Mouse (Mus musculus) layer of hippocampus, postnatal 14 days (tissue): ENCODE measurements around the gene Tead4. TPM values are rescaled to one million over a fixed set of nuclear protein-coding genes. Genes with fewer than 3 reads are reported as not detected.
"Not testable (repeated sequence)": the region's sequence is repeated elsewhere in the genome, so short reads cannot be mapped to it uniquely, and the experiment has no call there.

Experiments
- DNase-seq, 2 experiments: peaks; one replicate each; pipeline ENCODE4 v3.0.0; 2021 to 2022; ENCODE audit warnings: low spot score in 2 of 2, mixed read lengths in 1 of 2
- long read RNA-seq, 2 experiments: library from polyadenylated mRNA; stranded (forward); transcript quantifications; one replicate each; pipeline ENCODE4 v2.0.0; 2021
- total RNA-seq, 2 experiments: library from RNA; stranded (reverse); gene quantifications; 2 replicates each; pipeline ENCODE4 v1.2.3; 2021

Tead4 gene
- total RNA-seq, result under 1 TPM; 0.62 to 0.98 TPM
- long read RNA-seq, experiment 1, result 0 reads
- long read RNA-seq, experiment 2, result 0 reads

DNA sequence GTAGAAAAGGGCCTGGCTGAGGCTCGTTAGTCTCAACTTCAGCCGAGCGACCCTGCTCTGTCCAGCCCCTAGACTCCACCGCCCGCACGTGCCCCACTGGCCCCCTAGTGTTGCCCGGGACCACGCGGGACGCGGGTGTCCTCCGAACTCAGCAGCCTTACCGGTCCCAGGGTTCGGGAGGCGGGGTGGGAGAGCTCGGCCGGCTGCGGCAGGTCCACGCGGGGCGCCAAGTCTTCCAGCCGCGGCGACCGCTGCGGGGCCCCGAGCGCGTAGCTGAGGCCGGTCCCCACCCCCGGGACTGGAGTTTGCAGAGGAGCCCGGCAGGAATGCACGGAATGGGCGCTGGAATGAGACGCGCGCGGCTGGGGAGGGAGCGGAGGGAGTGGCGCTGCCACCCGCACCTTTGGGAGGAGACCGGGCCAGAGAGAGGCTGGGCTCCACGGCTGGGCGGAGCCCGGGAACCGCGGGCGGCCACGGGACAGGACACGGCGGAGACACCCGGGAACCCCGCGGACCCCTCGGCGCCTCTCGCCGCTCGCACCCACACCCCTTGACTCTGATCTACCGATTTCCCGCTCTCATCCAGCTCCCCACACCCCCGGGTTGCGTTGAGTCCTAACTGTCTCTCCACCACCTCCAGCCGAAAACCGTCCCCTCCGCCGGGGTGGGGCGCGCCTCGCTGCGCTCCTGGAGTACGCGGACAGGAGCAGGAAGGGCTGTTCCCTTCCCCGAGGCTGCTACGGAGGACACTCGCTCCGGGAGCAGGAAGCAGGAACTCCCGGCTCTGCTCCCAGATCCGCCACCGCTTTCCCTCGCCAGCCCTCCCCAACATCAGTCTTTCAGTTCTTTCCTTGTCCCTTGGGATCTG lies at the start of gene Tead4:
Gene Tead4, minus strand, starts transcription at position 690 of the 868 bp plus-strand sequence.
- DNase-seq, result no peak

DNA sequence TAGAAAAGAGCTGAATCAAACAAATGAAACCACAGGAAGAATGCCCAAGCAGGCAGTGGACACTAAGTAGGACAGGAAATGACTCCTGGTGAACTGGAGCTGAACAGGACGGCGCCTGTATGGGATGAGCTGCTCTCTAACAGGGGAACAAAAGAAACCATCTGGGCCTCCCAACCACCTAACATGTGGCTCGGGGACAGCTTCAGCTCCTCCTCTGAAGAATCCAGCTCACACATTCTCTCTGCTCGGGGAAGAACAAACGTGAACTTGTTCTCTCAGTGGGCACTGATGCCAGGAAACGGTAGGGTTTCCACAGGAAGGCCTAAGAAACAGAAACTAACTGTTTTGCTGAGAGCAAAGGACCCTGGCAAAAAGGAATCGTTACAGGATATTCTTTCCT lies 49.1 kb upstream of the Tead4 start:
- peak; percentile 42 to 67 for DNase-seq

DNA sequence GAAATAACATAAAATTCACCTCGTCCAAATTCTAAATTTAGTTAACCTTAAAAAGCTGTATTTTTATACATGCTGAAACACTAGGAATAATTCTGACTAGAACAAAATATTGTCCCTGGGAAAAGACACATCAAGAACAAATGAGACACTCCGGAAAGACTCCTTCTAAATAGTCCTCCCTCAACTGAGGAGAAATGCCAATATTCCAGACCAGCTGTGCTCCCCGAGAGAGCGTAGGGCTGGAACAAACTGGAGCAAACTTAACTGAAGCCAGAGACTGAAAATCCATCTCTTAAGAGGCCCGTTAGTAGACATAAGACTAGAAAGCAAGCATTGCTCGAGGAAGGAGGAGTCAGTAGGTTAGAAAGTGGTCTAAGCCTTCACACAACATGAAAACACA lies 46.2 kb upstream of the Tead4 start:
- peak in 1 of 2 experiments; percentile 41 for DNase-seq

GRCm38 (mm10) chr6:128345623-128346022 lies 45.0 kb upstream of the Tead4 start:
- DNase-seq, result no peak

DNA sequence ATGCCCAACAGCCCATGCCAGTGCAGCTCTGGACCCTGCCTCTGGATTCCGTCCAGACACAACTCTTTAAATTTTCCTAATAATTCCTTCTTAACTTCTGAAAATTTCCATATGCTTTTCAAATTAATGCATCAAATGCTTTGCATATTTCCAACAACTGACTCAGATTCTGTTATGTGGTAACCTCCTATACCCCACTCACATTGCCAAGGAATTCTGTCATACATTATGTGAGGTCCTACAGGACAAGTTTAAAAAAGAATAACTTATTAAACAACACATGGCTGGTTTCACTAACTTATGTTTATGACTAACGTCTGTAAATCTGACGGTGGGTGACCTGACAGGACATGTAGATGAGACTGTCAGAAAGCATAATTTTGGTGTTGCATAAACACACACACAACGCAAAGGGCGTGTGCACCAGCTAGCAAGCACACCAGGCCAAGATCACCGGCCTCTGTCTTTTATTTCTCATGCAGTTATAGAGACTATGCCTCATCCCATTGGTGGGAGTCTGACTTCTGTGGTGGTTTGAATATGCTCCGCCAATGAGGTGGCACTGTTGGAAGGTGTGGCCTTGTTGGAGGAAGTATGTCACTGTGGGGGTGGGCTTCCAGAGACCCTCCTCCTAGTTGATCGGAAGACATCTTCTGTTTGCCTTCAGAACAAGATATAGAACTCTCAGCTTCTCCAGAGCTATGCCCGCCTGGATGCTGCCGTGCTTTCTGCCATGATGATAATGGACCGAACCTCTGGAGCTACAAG lies 41.5 kb upstream of the Tead4 start:
- no peak for DNase-seq

DNA sequence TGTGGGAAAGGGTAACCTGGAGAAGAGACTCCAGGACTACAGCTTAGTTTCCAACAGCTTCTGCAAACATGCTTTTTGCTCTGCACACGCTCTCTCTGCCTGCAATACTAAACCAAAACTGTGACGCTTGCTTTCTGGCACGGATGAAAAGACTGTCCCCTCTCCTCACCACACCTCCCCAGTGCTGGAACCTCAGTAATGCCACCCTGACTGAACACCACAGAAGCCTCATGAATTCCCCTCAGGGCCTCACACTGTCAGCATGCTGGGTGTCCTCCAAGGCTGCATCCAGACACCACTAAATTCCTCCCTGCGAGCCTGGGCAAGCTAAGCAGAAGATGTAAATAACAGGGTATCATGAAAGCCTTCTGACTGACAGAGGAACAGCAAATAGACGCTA lies 38.3 kb upstream of the Tead4 start:
- DNase-seq, result no peak

GRCm38 (mm10) chr6:128337467-128337866 lies 36.8 kb upstream of the Tead4 start:
- DNase-seq, result no peak

DNA sequence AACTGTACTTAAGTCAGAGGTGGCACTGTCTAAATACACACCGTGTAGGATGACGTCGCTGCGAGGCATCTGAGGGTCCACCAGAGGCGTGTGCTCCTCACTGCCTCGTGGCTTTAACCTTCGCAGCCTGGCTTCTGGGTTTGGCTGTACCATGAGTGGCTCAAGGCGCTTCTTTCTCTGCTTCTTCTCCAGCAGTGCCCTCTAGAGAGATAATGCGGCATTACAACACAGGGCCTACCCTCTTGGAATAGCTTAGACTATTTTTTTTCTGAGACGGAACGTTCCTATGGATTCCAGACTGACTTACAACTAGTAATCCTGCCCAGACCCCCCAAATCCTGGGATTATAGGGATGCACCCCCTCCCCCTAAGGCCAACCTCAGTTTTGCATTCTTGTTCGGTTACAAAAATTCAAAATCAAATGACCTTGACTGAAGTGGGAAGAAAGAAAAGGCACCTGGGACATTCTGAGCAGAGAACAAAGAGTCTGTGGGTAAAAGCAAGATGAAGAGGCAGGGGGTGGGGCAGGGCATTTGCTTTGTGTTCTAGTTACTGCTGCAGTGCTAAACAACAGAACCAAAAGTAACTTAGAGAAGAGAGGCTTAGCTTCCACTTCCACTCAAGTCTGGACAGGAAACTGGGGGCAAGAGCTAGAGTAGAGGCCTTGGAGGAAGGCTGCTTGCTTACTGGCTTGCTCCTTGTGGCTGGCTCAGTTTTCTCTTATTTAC lies 33.9 kb upstream of the Tead4 start:
- DNase-seq, result peak; percentile 55 to 74

GRCm38 (mm10) chr6:128318317-128318716 lies 17.7 kb upstream of the Tead4 start:
- DNase-seq, result peak in 1 of 2 experiments; percentile 65

DNA sequence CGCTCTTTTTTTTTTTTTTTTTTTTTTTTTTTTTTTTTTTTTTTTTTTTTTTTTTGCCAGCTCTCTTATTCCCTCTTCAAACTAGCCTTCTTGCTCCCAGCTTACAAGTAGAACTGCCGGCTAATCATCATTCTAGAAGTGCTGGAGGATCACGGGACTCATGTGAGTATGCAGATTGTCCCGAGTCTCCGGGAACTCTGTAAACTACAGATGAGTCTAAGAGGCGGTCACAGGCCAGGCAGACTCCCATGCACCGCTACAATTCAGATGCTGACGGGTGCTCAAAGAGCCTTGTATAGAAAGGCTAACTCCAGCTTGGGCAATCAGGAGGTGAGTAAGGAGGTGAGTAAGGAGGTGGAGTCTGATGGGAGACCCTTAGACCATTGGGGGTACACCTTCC lies 15.0 kb upstream of the Tead4 start:
- no peak for DNase-seq

- DNase-seq, result no peak
Measured at GRCm38 (mm10) chr6:128314796-128315195, 14.2 kb upstream of the Tead4 start.

DNA sequence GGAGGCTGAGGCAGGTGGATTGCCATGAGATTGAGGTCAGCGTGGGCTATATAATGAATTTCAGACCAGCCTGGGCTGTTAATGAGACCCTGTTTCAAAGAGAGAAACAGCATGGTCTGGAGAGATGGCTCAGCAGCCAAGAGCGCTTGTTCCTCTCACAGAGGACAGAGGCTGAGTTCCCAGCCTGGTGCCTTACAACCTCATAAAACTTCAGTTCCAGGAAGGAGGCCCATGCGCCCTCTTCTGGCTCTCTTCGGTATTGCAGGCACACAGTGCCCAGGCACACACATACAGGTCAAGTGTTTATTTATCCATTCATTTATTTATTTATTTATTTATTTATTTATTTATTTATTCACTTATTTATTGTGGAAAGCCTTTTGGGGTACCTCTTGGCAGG lies 7.7 kb upstream of the Tead4 start:
- peak in 1 of 2 experiments; percentile 26 for DNase-seq

- DNase-seq, result no peak
Measured at GRCm38 (mm10) chr6:128304801-128305200, 4.2 kb upstream of the Tead4 start.

GRCm38 (mm10) chr6:128302640-128303039 lies 2.0 kb upstream of the Tead4 start:
- not testable (repeated sequence) for DNase-seq

DNA sequence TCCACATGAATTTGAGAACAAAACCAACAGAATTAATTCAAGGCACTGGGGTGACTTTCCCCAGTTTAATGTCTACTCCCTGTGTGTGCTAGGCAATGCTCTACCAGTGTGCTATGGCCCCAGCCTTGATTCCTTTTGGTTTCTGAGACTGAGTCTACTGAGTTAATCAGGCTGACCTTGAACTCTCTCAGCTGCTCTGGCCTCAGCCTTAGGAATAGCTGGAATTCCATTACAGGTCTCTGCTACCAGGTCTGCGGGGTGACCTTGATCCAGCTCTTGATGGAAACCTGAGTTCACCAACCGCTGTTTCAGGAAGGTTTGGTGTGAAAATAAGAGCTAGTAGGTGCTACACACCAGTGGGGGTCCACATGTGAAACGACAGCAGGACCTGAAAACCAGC lies 1.3 kb upstream of the Tead4 start:
- DNase-seq, result no peak

GRCm38 (mm10) chr6:128301458-128301857 lies 835 bp upstream of the Tead4 start:
- no peak for DNase-seq

GRCm38 (mm10) chr6:128299292-128300133 lies 1.1 kb downstream of the Tead4 start:
- no peak for DNase-seq

GRCm38 (mm10) chr6:128298246-128298645 lies 2.4 kb downstream of the Tead4 start:
- DNase-seq, result no peak

DNA sequence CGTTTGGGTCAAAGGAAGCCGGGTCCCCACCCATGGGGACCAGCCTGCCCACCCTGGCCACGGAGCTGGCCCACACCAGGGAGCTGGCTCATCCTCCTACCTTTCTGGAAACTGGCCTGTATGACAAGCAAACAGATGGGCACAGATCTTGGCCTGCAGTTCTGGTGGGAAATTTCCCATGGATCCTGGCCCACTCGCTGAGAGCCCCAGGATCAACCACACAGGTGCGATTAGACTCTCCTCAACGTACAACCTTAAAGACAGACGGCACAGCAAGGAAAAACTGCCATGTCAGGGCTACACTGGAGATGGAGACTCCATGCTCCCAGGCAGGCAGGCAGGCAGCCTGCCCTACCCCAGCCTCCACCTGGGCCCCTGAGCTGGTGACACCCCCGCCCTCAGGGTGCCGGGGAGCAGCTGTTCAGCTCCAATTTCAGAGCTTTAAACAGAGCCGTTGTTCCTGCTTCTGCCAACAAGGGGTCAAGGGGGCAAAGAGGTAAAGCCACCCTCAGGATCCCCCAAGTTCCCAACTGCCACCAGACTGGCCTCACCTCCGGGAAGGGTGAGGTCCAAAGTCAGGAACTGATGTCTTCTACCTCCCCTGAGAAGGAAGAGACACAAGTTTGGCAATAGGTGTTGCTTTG lies 3.8 kb downstream of the Tead4 start:
- DNase-seq, result no peak
